ENCODE assay signal across 21 mouse cellular contexts in the genomic region with DNA sequence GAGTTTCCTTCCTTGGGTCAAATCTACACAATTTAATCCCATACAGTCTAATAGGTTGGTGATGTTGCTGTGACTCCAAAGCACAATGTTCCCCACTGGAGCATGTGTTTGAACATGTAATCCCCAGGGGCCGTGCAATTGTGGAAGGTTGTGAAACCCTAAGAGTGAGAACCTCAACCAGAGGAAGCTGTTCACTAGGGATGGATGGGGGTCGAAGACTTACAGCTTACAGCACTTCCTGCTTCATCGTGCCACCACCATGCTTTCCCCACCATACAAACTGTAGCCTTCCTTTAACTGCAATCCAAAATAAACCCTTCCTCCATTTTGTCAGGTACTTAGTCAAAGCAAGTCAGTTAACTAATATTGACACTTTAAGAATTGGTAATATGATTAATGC.
"Had no signal": no experiment of that assay in that cellular context is flagged by ENCODE, and none has a peak within 500 bp of the region (broad histone marks: within the 10 kb centered on the region; RNA-seq: fewer than 3 reads in every experiment).

No protein-coding gene starts in this region.

- H3K9me3 ChIP-seq: lung, embryonic 15.5 days; midbrain, embryonic 10.5 days; midbrain, embryonic 12.5 days; neural tube, embryonic 13.5 days; neural tube, embryonic 15.5 days had no signal

- ATAC-seq: lung, postnatal 0 days; midbrain, embryonic 16.5 days had no signal

- H3K4me2 ChIP-seq: lung, embryonic 15.5 days; midbrain, embryonic 12.5 days; neural tube, embryonic 13.5 days; neural tube, embryonic 15.5 days had no signal

- H3K36me3 ChIP-seq: lung, embryonic 15.5 days; midbrain, embryonic 10.5 days; midbrain, embryonic 12.5 days; neural tube, embryonic 13.5 days; neural tube, embryonic 15.5 days had no signal

- H3K9ac ChIP-seq: lung, embryonic 15.5 days; midbrain, embryonic 12.5 days; neural tube, embryonic 13.5 days; neural tube, embryonic 15.5 days had no signal

- H3K4me3 ChIP-seq: lung, embryonic 15.5 days; midbrain, embryonic 10.5 days; midbrain, embryonic 12.5 days; myocyte; neural tube, embryonic 13.5 days; neural tube, embryonic 15.5 days had no signal

- DNase-seq: lung, adult 2 months; lung, postnatal 14 days; lung, postnatal 36 days; midbrain, embryonic 14.5 days; retina, postnatal 1 day; right cerebral cortex, adult 18-20 months; right cerebral cortex, postnatal 25 days; right cerebral cortex, postnatal 4 days; spleen, adult 18-20 months; thymus, adult 18-20 months; thymus, postnatal 14 days; thymus, postnatal 36 days had no signal

- H3K4me1 ChIP-seq: lung, embryonic 15.5 days; midbrain, embryonic 10.5 days; midbrain, embryonic 12.5 days had no signal

- H3K27me3 ChIP-seq: lung, embryonic 15.5 days; midbrain, embryonic 12.5 days; neural tube, embryonic 13.5 days; neural tube, embryonic 15.5 days had no signal

- H3K27ac ChIP-seq: lung, embryonic 15.5 days; macrophage; midbrain, embryonic 10.5 days; midbrain, embryonic 12.5 days; neural tube, embryonic 13.5 days; neural tube, embryonic 15.5 days had no signal
